Mouse (Mus musculus) left cerebral cortex, adult 8-10 months (tissue): ENCODE measurements around the gene Slc25a36. TPM values are rescaled to one million over a fixed set of nuclear protein-coding genes. Genes with fewer than 3 reads are reported as not detected.

Experiments
- DNase-seq, 2 experiments: peaks; one replicate each; pipeline ENCODE4 v3.0.0; 2022; ENCODE audit warnings: low spot score in 2 of 2
- total RNA-seq, 4 experiments: library from RNA; stranded (reverse); gene quantifications; 2 replicates each; pipeline ENCODE4 v1.2.4; 2022

Gene Slc25a36
- total RNA-seq, 4 experiments from 2014 or later = 69.7 to 75.4 (median 72.6) TPM

- DNase-seq = no peak
Observed at GRCm38 (mm10) chr9:97112238-97112637, 1.3 kb upstream of the Slc25a36 start.

DNA sequence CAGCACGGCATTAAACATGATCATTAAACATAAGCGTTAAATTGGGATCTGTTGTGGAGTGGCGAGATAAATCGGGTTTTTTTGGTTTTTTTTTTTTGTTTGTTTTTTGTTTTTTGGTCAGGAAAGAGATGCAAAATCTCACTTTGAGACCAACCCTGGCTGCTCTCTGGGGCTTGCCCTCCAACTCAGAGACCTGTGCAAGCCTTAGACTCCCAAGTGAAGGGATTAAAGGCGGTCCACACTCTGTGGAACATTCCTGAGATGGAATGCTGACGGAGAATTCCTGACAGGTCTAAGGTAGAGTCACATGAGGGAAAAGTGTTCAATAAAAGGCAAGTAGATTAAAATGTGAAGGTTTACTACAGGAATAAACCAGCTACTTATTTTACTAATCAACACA lies 549 bp upstream of the Slc25a36 start:
- no peak for DNase-seq

GRCm38 (mm10) chr9:97106481-97107160 lies 4.3 kb downstream of the Slc25a36 start:
- DNase-seq = no peak

GRCm38 (mm10) chr9:97105400-97105985 lies 5.5 kb downstream of the Slc25a36 start:
- no peak for DNase-seq

- DNase-seq = no peak
Observed at GRCm38 (mm10) chr9:97103376-97104061, 7.4 kb downstream of the Slc25a36 start.

DNA sequence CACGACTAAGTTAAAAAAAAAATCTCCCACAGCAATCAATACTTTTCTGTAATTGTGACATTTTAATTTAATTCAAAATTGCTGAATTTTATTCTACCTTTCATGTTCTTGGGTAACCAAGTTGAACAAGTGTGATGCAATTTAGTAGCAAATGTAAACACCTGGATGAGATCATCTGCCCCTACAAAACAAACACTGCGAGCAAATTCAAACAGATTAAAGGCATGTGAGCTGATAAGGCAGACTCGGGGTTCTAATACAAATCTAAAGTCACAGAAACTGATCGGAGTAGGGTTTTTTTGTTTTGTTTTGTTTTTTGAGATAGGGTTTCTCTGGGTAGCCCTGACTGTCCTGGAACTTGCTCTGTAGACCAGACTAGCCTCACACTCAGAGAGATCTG lies 12.0 kb downstream of the Slc25a36 start:
- DNase-seq = no peak

GRCm38 (mm10) chr9:97096180-97096579 lies 14.8 kb downstream of the Slc25a36 start:
- no peak for DNase-seq

GRCm38 (mm10) chr9:97087850-97088249 lies 23.1 kb downstream of the Slc25a36 start:
- no peak for DNase-seq

DNA sequence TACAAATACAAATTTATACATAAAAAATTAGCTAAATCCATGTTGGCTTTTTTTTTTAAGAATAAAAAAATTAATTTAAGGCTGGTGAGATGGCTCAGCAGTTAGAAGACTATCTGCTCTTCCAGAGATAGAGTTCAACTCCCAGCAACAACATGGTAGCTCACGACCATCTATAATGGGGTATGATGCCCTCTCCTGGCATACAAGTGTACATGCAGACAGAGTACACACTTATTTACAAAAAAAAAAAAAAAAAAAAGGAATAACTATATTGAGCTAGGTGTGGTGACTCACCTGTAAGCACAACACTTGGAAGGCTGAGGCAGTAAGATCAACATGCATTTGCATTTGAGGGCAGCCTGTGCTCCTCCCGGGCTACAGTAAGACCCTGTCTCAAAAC lies 26.3 kb downstream of the Slc25a36 start:
- no peak for DNase-seq

DNA sequence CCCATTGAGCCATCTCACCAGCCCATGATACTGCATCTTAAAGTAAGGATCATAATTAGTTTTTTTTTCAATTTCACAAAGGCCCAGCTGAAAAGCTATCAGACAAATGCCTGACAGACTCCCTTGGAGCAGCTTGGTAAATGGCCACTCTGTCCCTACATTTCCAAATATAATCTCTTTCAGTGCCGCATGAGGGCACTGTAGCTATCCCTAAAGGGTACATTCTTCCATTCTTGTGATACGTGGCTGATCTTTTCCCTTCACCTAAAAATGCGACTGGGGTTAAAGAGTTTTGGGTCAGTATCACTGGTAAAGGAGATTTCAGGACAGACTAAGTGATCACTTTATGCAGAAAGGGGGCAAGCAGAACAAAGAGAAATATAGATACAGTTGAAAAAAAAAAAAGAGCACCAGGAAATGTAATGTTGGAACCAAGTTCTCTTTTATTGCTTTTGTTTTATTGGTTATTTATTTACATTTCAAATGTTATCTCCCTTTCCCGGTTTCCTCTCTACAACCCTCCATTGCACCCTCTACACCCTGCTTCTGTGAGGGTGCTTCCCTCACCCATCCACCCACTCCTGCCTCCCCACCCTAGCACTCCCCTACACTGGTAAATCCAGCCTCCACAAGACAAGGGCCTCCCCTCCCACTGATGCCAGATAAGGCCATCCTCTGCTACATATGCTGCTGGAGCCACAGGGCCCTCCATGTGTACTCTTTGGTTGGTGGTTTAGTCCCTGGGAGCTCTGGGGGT lies 29.7 kb downstream of the Slc25a36 start:
- DNase-seq = no peak

GRCm38 (mm10) chr9:97069911-97070310 lies 41.0 kb downstream of the Slc25a36 start:
- no peak for DNase-seq

- no peak for DNase-seq
Observed at GRCm38 (mm10) chr9:97069466-97069865, 41.5 kb downstream of the Slc25a36 start.

DNA sequence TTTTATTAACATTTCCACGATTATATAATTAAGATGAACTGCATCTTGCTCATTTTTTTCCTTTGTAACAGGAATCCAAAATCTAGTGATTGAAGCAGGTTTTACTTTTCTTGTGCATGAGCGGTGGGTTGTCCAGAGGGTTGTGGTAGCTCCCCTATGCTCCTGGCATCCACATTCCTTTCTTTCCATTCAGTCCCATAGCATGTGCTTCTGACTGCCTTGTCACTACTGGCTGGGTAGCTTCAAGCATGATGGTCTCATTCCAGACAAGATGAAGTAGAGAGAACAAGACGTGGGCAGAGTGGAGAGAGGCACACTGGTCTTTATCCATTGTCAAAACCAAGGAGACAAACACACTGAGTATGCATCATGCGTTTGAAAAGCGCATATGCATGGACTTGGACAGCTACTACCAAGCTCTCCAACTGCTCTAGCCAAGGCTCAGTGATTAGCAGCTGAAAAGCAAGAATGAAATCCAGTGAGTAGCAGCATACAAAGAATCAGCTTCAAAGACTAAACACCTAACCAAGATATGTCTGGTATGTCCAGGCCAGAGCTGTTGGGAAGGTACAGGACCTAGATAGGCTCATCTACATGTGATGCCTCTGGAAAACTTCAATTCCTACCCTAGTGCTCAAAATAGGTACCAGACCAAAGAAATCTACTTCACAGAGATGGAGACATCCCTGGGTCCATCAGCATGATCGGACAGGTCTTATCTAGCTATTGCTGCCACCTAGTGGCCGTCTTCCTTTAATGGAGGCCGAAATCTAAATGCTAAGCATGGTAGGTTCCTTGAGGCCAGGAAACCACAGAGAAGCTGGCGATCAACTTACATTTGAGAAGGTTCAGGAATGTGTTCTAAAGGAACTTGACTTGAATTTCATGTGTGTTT lies 42.5 kb downstream of the Slc25a36 start:
- peak; percentile 48 to 65 for DNase-seq

- DNase-seq = no peak
Observed at GRCm38 (mm10) chr9:97067761-97068160, 43.2 kb downstream of the Slc25a36 start.

GRCm38 (mm10) chr9:97065885-97066284 lies 45.1 kb downstream of the Slc25a36 start:
- DNase-seq = no peak

DNA sequence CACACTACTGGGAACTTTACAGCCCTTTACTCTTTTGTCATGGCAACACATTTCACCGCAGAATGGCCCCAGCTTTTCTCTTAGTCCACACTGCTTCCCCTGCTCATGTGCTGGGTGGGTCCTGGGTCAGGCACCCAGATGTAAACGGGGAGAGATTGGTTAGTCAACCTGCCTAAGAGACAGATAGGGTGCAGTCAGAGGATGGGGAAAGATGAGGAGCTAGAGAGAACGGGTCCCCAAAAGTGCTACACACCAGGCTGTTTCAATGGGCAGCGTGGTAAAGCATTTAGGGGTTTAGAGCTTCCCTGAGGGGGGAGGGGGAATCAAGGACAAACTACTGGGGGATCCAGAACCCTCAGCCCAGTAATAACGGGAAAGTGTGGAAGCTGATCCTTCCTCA lies 45.7 kb downstream of the Slc25a36 start:
- DNase-seq = no peak

GRCm38 (mm10) chr9:97064161-97064560 lies 46.8 kb downstream of the Slc25a36 start:
- no peak for DNase-seq

DNA sequence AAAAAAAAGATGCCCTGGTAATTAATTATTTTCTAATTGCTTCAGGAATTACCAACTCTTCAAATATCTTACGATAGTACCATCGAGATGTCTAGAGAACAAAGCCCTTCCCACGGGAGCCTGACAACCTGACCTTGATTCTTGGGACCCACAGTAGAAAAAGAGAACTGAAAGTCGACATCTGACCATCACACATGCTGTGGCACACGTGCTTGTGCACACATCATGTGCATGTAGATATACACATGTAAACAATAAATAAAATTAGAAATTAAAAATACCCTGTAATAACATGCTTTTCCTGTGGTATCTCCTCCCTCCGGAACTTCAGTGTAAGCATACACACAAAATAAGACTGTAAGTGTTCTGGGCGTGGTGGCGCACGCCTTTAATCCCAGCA lies 49.3 kb downstream of the Slc25a36 start:
- DNase-seq = no peak

GRCm38 (mm10) chr9:97056541-97057338 lies 54.2 kb downstream of the Slc25a36 start:
- no peak for DNase-seq

GRCm38 (mm10) chr9:97055906-97056305 lies 55.1 kb downstream of the Slc25a36 start:
- no peak for DNase-seq
